Mouse (Mus musculus): ENCODE measurements around the gene Srpk3. TPM values are rescaled to one million over a fixed set of nuclear protein-coding genes. Genes with fewer than 3 reads are reported as not detected.
A peak's percentile ranks its signal among the peaks of the same experiment; 100 is the strongest.

Srpk3 gene
- polyA plus RNA-seq, 1 experiment from 2014 or later = 2.3 TPM

DNA sequence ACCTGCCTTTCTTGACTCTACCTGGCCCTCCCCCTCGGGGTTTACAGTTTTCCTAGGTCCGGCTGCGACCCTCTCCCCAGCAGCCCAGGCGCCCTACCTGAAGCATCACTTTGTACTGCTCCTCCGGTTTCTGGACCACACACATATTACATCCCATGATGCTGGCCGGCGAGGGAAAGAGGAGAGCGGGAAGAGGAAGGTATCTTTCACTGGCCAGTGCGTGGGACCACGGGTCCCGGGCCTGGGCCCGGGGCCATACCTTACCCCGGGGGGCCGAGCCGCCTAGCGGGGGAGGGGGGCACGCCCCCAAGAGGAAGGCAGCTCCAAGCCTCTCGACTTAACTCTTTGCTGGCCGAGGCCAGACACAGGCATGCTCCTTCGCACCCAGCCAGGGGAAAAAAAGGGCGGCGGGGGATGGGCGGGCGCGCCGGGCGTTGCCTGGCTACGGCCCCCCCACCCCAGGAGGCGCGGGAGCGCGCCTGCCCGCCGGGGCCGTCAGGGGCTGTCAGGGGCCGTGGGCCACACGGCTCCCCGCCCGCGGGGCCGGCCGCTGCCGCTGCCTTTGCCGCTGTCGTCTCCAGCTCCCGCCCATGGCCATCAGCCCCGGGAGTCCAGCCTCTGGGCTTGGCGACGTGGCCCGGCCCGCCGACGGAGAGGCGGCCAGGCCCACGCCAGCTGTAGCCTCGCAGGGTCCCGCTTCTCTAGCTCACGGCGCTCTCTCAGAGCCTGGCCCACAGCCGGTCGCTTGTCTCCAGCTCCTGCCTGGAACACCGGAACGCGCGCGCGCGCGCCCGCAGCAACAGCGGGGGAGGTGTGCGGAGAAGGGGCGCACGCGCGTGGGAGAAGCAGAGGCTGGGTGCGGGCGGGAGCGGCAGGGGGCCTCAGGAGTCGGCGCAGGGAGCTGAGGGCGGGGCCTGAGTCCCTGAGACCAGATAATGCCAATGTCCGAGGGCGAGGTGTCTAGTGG lies 50.3 kb downstream of the Srpk3 start, which contains the start of gene Pdzd4:
Gene Pdzd4, minus strand, starts transcription at position 785 of the 967 bp plus-strand sequence.
- no peak within 1 kb of the TSS for H3K27ac ChIP-seq (ENCODE audit: low read length)
- H3K4me2 ChIP-seq (replicated peaks; ENCODE audit: low read depth, low read length) = peak within 1 kb of the TSS; percentile 73
- ATAC-seq = peak; percentile 85
- 13% methylated on average over 18 of the region's 84 CpGs for WGBS
- no peaks in the 10 kb centered on the region for H3K36me3 ChIP-seq (ENCODE audit: insufficient read depth, low read length)
- DNase-seq (ENCODE audit: low spot score) = peak; percentile 65
- no peaks in the 10 kb centered on the region for H3K9me3 ChIP-seq (ENCODE audit: low read length)
- TF ChIP-seq CTCF (IDR thresholded peaks at IDR 0.05) = no peak
- TF ChIP-seq EP300 (IDR thresholded peaks at IDR 0.05) = no peak
- H3K4me3 ChIP-seq (ENCODE audit: low read depth, low read length) = peak within 1 kb of the TSS; percentile 52
- no peaks in the 10 kb centered on the region for H3K27me3 ChIP-seq (replicated peaks; ENCODE audit: insufficient read depth, low read length)
- H3K4me1 ChIP-seq (ENCODE audit: insufficient read depth, low read depth, low read length) = no peaks in the 10 kb centered on the region
- H3K9ac ChIP-seq (replicated peaks; ENCODE audit: low read depth) = 0 out of 2 replicates have a peak within 1 kb of the TSS, but pooled peaks have one; percentile 16

Other genes with a start within 250 kb of the Srpk3 start
- gene Dusp9, start 135.0 kb upstream of the Srpk3 start, polyA plus RNA-seq (2015; fragmentation: Nextera tagmentation; extraction: Ambion mirVana) = 2.2 and 2.4 TPM in 2 replicates
- gene Pnck, start 114.3 kb upstream of the Srpk3 start, polyA plus RNA-seq (2015; fragmentation: Nextera tagmentation; extraction: Ambion mirVana) = 3.9 and 5.5 TPM in 2 replicates
- 7.5 and 7.8 TPM in 2 replicates for gene Slc6a8, start 101.3 kb upstream of the Srpk3 start, polyA plus RNA-seq (2015; fragmentation: Nextera tagmentation; extraction: Ambion mirVana)
- 321 and 324 TPM in 2 replicates for gene Bcap31, start 58.2 kb upstream of the Srpk3 start, polyA plus RNA-seq (2015; fragmentation: Nextera tagmentation; extraction: Ambion mirVana)
- gene Abcd1, start 57.8 kb upstream of the Srpk3 start, polyA plus RNA-seq (2015; fragmentation: Nextera tagmentation; extraction: Ambion mirVana) = 34.7 and 35.7 TPM in 2 replicates
- 0.54 and 0.67 TPM in 2 replicates for gene Plxnb3, start 17.3 kb upstream of the Srpk3 start, polyA plus RNA-seq (2015; fragmentation: Nextera tagmentation; extraction: Ambion mirVana)
- 146 and 154 TPM in 2 replicates for gene Idh3g, start 12.5 kb downstream of the Srpk3 start, polyA plus RNA-seq (2015; fragmentation: Nextera tagmentation; extraction: Ambion mirVana)
- 237 and 286 TPM in 2 replicates for gene Ssr4, start 12.6 kb downstream of the Srpk3 start, polyA plus RNA-seq (2015; fragmentation: Nextera tagmentation; extraction: Ambion mirVana)
- gene Pdzd4, start 50.6 kb downstream of the Srpk3 start, polyA plus RNA-seq (2015; fragmentation: Nextera tagmentation; extraction: Ambion mirVana) = 0.20 and 0.32 TPM in 2 replicates
- gene Avpr2, start 117.7 kb downstream of the Srpk3 start, polyA plus RNA-seq (2015; fragmentation: Nextera tagmentation; extraction: Ambion mirVana) = 0.08 and 0.11 TPM in 2 replicates
- gene L1cam, start 121.7 kb downstream of the Srpk3 start, polyA plus RNA-seq (2015; fragmentation: Nextera tagmentation; extraction: Ambion mirVana) = 0.86 and 0.98 TPM in 2 replicates
- 1.9 and 2.3 TPM in 2 replicates for gene Arhgap4, start 147.5 kb downstream of the Srpk3 start, polyA plus RNA-seq (2015; fragmentation: Nextera tagmentation; extraction: Ambion mirVana)
- 54.6 and 55.3 TPM in 2 replicates for gene Naa10, start 147.5 kb downstream of the Srpk3 start, polyA plus RNA-seq (2015; fragmentation: Nextera tagmentation; extraction: Ambion mirVana)
- 79.4 and 83.5 TPM in 2 replicates for gene Renbp, start 156.4 kb downstream of the Srpk3 start, polyA plus RNA-seq (2015; fragmentation: Nextera tagmentation; extraction: Ambion mirVana)
- gene Hcfc1, start 192.0 kb downstream of the Srpk3 start, polyA plus RNA-seq (2015; fragmentation: Nextera tagmentation; extraction: Ambion mirVana) = 19.0 and 22.8 TPM in 2 replicates
- gene Irak1, start 249.5 kb downstream of the Srpk3 start, polyA plus RNA-seq (2015; fragmentation: Nextera tagmentation; extraction: Ambion mirVana) = 39.4 and 39.5 TPM in 2 replicates